Mouse (Mus musculus) mouse trophoblast stem cell (cell line): Measurements from ENCODE around the gene Hist1h4f.
"Not testable (repeated sequence)": the region's sequence is repeated elsewhere in the genome, so short reads cannot be mapped to it uniquely, and the experiment has no call there.

Experiments used
- in situ Hi-C, 2 experiments: fragments of 300-500 bp; cut with MseI, MboI; formaldehyde crosslinking; loops; 2 replicates in 1 of 2; 3 replicates in 1 of 2; pipeline ENCODE4 v1.15.1; 2025

Hist1h4f gene

GRCm38 (mm10) chr13:23576351-23576881 lies 25.0 kb upstream of the Hist1h4f start:
- in situ Hi-C loops, result no loop called here

- in situ Hi-C loops, result not testable (repeated sequence)
Observed at GRCm38 (mm10) chr13:23575864-23576313, 24.4 kb upstream of the Hist1h4f start.

- in situ Hi-C loops, result no loop called here
Observed at GRCm38 (mm10) chr13:23575271-23575851, 23.9 kb upstream of the Hist1h4f start, which contains the start of gene Hist1h3d. TSS of gene Hist1h3d (plus strand) at chr13:23575763.

- in situ Hi-C loops, result not testable (repeated sequence)
Observed at GRCm38 (mm10) chr13:23574546-23575170, 23.2 kb upstream of the Hist1h4f start.

- in situ Hi-C loops, result not testable (repeated sequence)
Observed at GRCm38 (mm10) chr13:23573898-23574524, 22.6 kb upstream of the Hist1h4f start, which contains the start of the genes Hist1h2bf and Hist1h2ad. TSS of gene Hist1h2bf (minus strand) at chr13:23574196. TSS of gene Hist1h2ad (plus strand) at chr13:23574381.

GRCm38 (mm10) chr13:23573034-23573897 lies 21.8 kb upstream of the Hist1h4f start:
- in situ Hi-C loops, result not testable (repeated sequence)

- in situ Hi-C loops, result no loop called here
Observed at GRCm38 (mm10) chr13:23572218-23573033, 21.0 kb upstream of the Hist1h4f start.

GRCm38 (mm10) chr13:23571504-23572217 lies 20.2 kb upstream of the Hist1h4f start:
- in situ Hi-C loops, result not testable (repeated sequence)

GRCm38 (mm10) chr13:23571022-23571503 lies 19.6 kb upstream of the Hist1h4f start, which contains the start of the genes Hist1h2ae and Hist1h2bg:
TSS of gene Hist1h2ae (minus strand) at chr13:23571220.
TSS of gene Hist1h2bg (plus strand) at chr13:23571396.
- in situ Hi-C loops, result no loop called here

- in situ Hi-C loops, result not testable (repeated sequence)
Observed at GRCm38 (mm10) chr13:23570261-23571021, 19.0 kb upstream of the Hist1h4f start.

GRCm38 (mm10) chr13:23564482-23564881 lies 13.0 kb upstream of the Hist1h4f start:
- in situ Hi-C loops, result no loop called here

- in situ Hi-C loops, result no loop called here
Observed at GRCm38 (mm10) chr13:23562699-23563462, 11.4 kb upstream of the Hist1h4f start.

- in situ Hi-C loops, result not testable (repeated sequence)
Observed at GRCm38 (mm10) chr13:23561883-23562659, 10.6 kb upstream of the Hist1h4f start, which contains the start of gene Hist1h3e. TSS of gene Hist1h3e (minus strand) at chr13:23562369.

- in situ Hi-C loops, result not testable (repeated sequence)
Observed at GRCm38 (mm10) chr13:23561531-23561882, 10.1 kb upstream of the Hist1h4f start.

GRCm38 (mm10) chr13:23560699-23561098 lies 9.3 kb upstream of the Hist1h4f start:
- in situ Hi-C loops, result not testable (repeated sequence)

- in situ Hi-C loops, result no loop called here
Observed at GRCm38 (mm10) chr13:23556906-23557305, 5.5 kb upstream of the Hist1h4f start.

- in situ Hi-C loops, result no loop called here
Observed at GRCm38 (mm10) chr13:23555839-23556416, 4.5 kb upstream of the Hist1h4f start.
